Comparison of ENCODE assay signal across 8 mouse cellular contexts in the genomic region with DNA sequence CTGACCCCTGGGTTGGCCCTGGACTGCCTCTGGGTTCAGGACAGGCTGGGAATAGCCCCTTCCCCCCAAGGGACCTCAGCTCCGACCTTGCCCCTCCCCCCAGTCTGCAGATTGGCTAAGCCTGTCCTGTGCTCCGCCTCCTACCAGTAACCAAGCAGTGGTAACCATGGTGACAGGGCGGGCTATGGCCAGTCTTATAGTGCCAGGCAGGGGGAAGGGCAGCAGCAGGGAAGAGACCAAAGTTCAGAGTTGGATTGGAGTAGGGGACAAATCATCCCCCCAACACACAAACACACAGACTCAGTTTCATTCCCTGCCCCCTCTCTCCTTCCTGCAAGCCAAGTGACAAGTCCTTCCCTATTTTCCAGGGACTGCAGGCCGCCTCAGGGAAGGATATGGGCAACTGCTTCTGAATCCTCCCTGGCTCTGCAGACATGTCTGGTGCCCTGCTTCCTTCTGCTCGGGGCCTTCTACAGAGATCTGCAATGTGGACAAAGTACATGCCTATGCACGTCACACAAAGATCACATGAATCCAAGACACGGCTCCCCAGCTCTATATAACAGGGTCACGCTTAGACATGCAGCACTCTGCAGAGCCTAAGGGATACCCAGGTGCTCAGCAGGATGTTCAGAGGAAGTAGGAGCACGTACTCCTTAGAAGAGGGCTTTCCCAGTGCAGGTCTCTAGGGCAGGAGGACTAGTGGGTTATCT. TPM values are rescaled to one million over a fixed set of nuclear protein-coding genes. Genes with fewer than 3 reads are reported as not detected.
DNase-seq lines count a peak whose midpoint lies in the region; ATAC-seq lines count a peak whose summit lies in the region.

No protein-coding gene starts in this region.

- H3K36me3 ChIP-seq in heart, embryonic 15.5 days = 0 out of 2 replicates have a peak, but pooled peaks cover 5% of the 10 kb centered on the region
- peaks cover 6% of the 10 kb centered on the region; the same call in 1 of the 2 replicates for H3K36me3 ChIP-seq in liver, embryonic 12.5 days
- peaks cover 33% of the 10 kb centered on the region for H3K36me3 ChIP-seq in neural tube, embryonic 13.5 days

- no peak overlapping the region for H3K4me3 ChIP-seq in heart, embryonic 15.5 days
- H3K4me3 ChIP-seq in liver, embryonic 12.5 days = no peak overlapping the region
- no peak overlapping the region for H3K4me3 ChIP-seq in neural tube, embryonic 13.5 days

- 50% methylated on average over 9 of the region's 9 CpGs for WGBS in heart, embryonic 15.5 days
- WGBS in liver, embryonic 12.5 days (ENCODE audit: insufficient replicate concordance) = 43% methylated on average over 9 of the region's 9 CpGs
- 10% methylated on average over 9 of the region's 9 CpGs for WGBS in neural tube, embryonic 13.5 days

- peaks cover 69% of the 10 kb centered on the region for H3K4me1 ChIP-seq in heart, embryonic 15.5 days (replicated peaks)
- peaks cover 55% of the 10 kb centered on the region for H3K4me1 ChIP-seq in liver, embryonic 12.5 days
- peaks cover 95% of the 10 kb centered on the region for H3K4me1 ChIP-seq in neural tube, embryonic 13.5 days (replicated peaks)

- 0 out of 2 replicates have a peak overlapping the region, but pooled peaks have one; percentile 25 for H3K27ac ChIP-seq in heart, embryonic 15.5 days
- peak overlapping the region; percentile 45 for H3K27ac ChIP-seq in liver, embryonic 12.5 days
- peak overlapping the region; percentile 94 for H3K27ac ChIP-seq in neural tube, embryonic 13.5 days (replicated peaks)

- no peak overlapping the region for H3K4me2 ChIP-seq in heart, embryonic 15.5 days
- H3K4me2 ChIP-seq in liver, embryonic 12.5 days = 0 out of 2 replicates have a peak overlapping the region, but pooled peaks have one; percentile 3
- peak overlapping the region; percentile 35 for H3K4me2 ChIP-seq in neural tube, embryonic 13.5 days

- H3K27me3 ChIP-seq in heart, embryonic 15.5 days = no peaks in the 10 kb centered on the region
- H3K27me3 ChIP-seq in liver, embryonic 12.5 days (replicated peaks) = no peaks in the 10 kb centered on the region
- H3K27me3 ChIP-seq in neural tube, embryonic 13.5 days = no peaks in the 10 kb centered on the region

- ATAC-seq in cerebellum, adult (ENCODE audit: insufficient number of reproducible peaks, low FRiP score, low TSS enrichment) = no peak; the same call in 1 of the 2 replicates
- ATAC-seq in heart, embryonic 15.5 days (replicated peaks; ENCODE audit: insufficient number of reproducible peaks, insufficient read depth, low FRiP score, low read depth) = peak; percentile 77
- peak; percentile 74 for ATAC-seq in liver, embryonic 12.5 days
- peak; percentile 93 for ATAC-seq in neural tube, embryonic 13.5 days (ENCODE audit: low read depth)

- H3K9ac ChIP-seq in heart, embryonic 15.5 days = no peak overlapping the region
- H3K9ac ChIP-seq in liver, embryonic 12.5 days = no peak overlapping the region
- peak overlapping the region; percentile 54 for H3K9ac ChIP-seq in neural tube, embryonic 13.5 days

- DNase-seq in cerebellum, adult 11-12 months = peak; percentile 35
- DNase-seq in cerebellum, postnatal 4 days (ENCODE audit: low spot score in 2 of 2) = peak; percentile 59 to 85
- peak; percentile 97 to 98 for DNase-seq in kidney, postnatal 25 days
- no peak for DNase-seq in spleen, postnatal 14 days (ENCODE audit: low spot score in 2 of 2)

- no peaks in the 10 kb centered on the region for H3K9me3 ChIP-seq in heart, embryonic 15.5 days (replicated peaks)
- H3K9me3 ChIP-seq in liver, embryonic 12.5 days (replicated peaks) = no peaks in the 10 kb centered on the region
- no peaks in the 10 kb centered on the region for H3K9me3 ChIP-seq in neural tube, embryonic 13.5 days

RNA-seq across cellular contexts. Expression of gene Ptprf, which starts 14.5 kb away (rescaled TPM):
- 16.7 and 32.2 TPM in 2 replicates for polyA plus RNA-seq in heart, embryonic 15.5 days (2015; fragmentation: Nextera tagmentation; extraction: Ambion mirVana)
- polyA plus RNA-seq in liver, embryonic 12.5 days (2016; fragmentation: Nextera tagmentation; extraction: Ambion mirVana) = 18.1 and 19.3 TPM in 2 replicates
- polyA plus RNA-seq in neural tube, embryonic 13.5 days (2015; fragmentation: Nextera tagmentation; extraction: Ambion mirVana) = 81.1 and 82.2 TPM in 2 replicates

Comparison
In these comparisons a context has a peak if more than half of its experiments do, and no peak if none do; other contexts are left out.
1. DNase-seq: peak in cerebellum, adult 11-12 months (single experiment), cerebellum, postnatal 4 days (2 of 2) and kidney, postnatal 25 days (2 of 2); none in spleen, postnatal 14 days (0 of 2).
2. H3K27ac ChIP-seq: peak in every context shown above with its lines; median percentile 94 in neural tube, embryonic 13.5 days; 45 in liver, embryonic 12.5 days; 25 in heart, embryonic 15.5 days.